ENCODE assay signal across 28 mouse cellular contexts in genomic region chr13:71437601-71438099, GRCm38 (mm10).
DNase-seq lines count a peak whose midpoint lies in the region; ATAC-seq and TF ChIP-seq lines count a peak whose summit lies in the region.
"Had no signal": no experiment of that assay in that cellular context is flagged by ENCODE, and none has a peak within 500 bp of the region (broad histone marks: within the 10 kb centered on the region; RNA-seq: fewer than 3 reads in every experiment).

No protein-coding gene starts in this region.

- no peaks in the 10 kb centered on the region for H3K36me3 ChIP-seq in kidney, postnatal 0 days (ENCODE audit: insufficient read depth, low read length)
- no peaks in the 10 kb centered on the region for H3K36me3 ChIP-seq in kidney, embryonic 14.5 days (ENCODE audit: control insufficient read depth, insufficient read depth, low read length)
- H3K36me3 ChIP-seq: embryonic facial prominence, embryonic 12.5 days; embryonic facial prominence, embryonic 15.5 days; forebrain, embryonic 12.5 days; forebrain, embryonic 15.5 days; G1E had no signal

- no peak overlapping the region for H3K9ac ChIP-seq in kidney, postnatal 0 days (ENCODE audit: low read depth, low read length)
- H3K9ac ChIP-seq in kidney, embryonic 14.5 days (ENCODE audit: low read depth, low read length), result no peak overlapping the region
- H3K9ac ChIP-seq: embryonic facial prominence, embryonic 12.5 days; embryonic facial prominence, embryonic 15.5 days; forebrain, embryonic 12.5 days; forebrain, embryonic 15.5 days; hindbrain, embryonic 14.5 days had no signal

- H3K4me3 ChIP-seq in kidney, postnatal 0 days (replicated peaks; ENCODE audit: low read depth, low read length), result no peak overlapping the region
- H3K4me3 ChIP-seq in kidney, embryonic 14.5 days (ENCODE audit: low read length), result no peak overlapping the region
- no peak overlapping the region for H3K4me3 ChIP-seq in embryonic fibroblast, embryonic 13.5 days (ENCODE audit: insufficient read depth, low read length)
- H3K4me3 ChIP-seq: embryonic facial prominence, embryonic 12.5 days; embryonic facial prominence, embryonic 15.5 days; erythroblast, embryonic 14.5 days; forebrain, embryonic 12.5 days; forebrain, embryonic 15.5 days had no signal

- ATAC-seq in kidney, postnatal 0 days (replicated peaks; ENCODE audit: low FRiP score, low read depth), result no peak; the same call in 1 of the 2 replicates
- no peak for ATAC-seq in kidney, embryonic 14.5 days (ENCODE audit: low FRiP score, low TSS enrichment)
- ATAC-seq: forebrain, embryonic 15.5 days; hindbrain, postnatal 0 days; inflammation-experienced regulatory T-cells, adult 6 months had no signal

- intact Hi-C loops in heart, postnatal 25 days (cut with DNase I), result no loop called here

- no peaks in the 10 kb centered on the region for H3K9me3 ChIP-seq in kidney, postnatal 0 days (replicated peaks; ENCODE audit: low read length)
- H3K9me3 ChIP-seq in kidney, embryonic 14.5 days (ENCODE audit: control insufficient read depth, low read length), result no peaks in the 10 kb centered on the region
- H3K9me3 ChIP-seq: embryonic facial prominence, embryonic 12.5 days; embryonic facial prominence, embryonic 15.5 days; forebrain, embryonic 12.5 days; forebrain, embryonic 15.5 days had no signal

- no peaks in the 10 kb centered on the region for H3K4me1 ChIP-seq in kidney, postnatal 0 days (replicated peaks; ENCODE audit: insufficient read depth, low read length)
- H3K4me1 ChIP-seq in kidney, embryonic 14.5 days (ENCODE audit: control insufficient read depth, insufficient read depth, low read length), result no peaks in the 10 kb centered on the region
- peaks cover 7% of the 10 kb centered on the region for H3K4me1 ChIP-seq in embryonic fibroblast, embryonic 13.5 days (ENCODE audit: control insufficient read depth, insufficient read depth, low read length)
- H3K4me1 ChIP-seq: embryonic facial prominence, embryonic 12.5 days; embryonic facial prominence, embryonic 15.5 days; forebrain, embryonic 12.5 days; forebrain, embryonic 15.5 days had no signal

- TF ChIP-seq POLR2A in embryonic fibroblast, embryonic 13.5 days (IDR thresholded peaks at IDR 0.05; ENCODE audit: low read depth, low read length), result no peak

- no peaks in the 10 kb centered on the region for H3K27me3 ChIP-seq in kidney, postnatal 0 days (ENCODE audit: insufficient read depth, low read length)
- H3K27me3 ChIP-seq in kidney, embryonic 14.5 days (ENCODE audit: control insufficient read depth, insufficient read depth, low read length), result no peaks in the 10 kb centered on the region
- H3K27me3 ChIP-seq: CH12.LX; embryonic facial prominence, embryonic 12.5 days; embryonic facial prominence, embryonic 15.5 days; forebrain, embryonic 12.5 days; forebrain, embryonic 15.5 days had no signal

- no peak for TF ChIP-seq CTCF in kidney, postnatal 0 days (IDR thresholded peaks at IDR 0.05; ENCODE audit: low read depth)
- no peak for TF ChIP-seq CTCF in embryonic fibroblast, embryonic 13.5 days (IDR thresholded peaks at IDR 0.05; ENCODE audit: borderline replicate concordance, insufficient read depth, low read length)

- DNase-seq in kidney, postnatal 0 days (ENCODE audit: low spot score), result peak; percentile 40
- peak; percentile 94 for DNase-seq in Muller cell, postnatal 12 days (ENCODE audit: inconsistent ontology term)
- no peak for DNase-seq in cerebellum, adult 8-10 months
- no peak for DNase-seq in lung, postnatal 4 days
- no peak for DNase-seq in heart, postnatal 25 days (ENCODE audit: low spot score)
- DNase-seq: adrenal gland, postnatal 10 days; adrenal gland, postnatal 36 days; B cell, adult 2 months; cerebellum, adult 18-20 months; cerebellum, postnatal 14 days; gastrocnemius, postnatal 10 days; gastrocnemius, postnatal 36 days; heart, postnatal 4 days; kidney, adult 18-20 months; kidney, adult 9 months had no signal

- no peak overlapping the region for H3K4me2 ChIP-seq in kidney, postnatal 0 days (ENCODE audit: low read length)
- H3K4me2 ChIP-seq in kidney, embryonic 14.5 days (replicated peaks; ENCODE audit: low read depth, low read length), result no peak overlapping the region
- H3K4me2 ChIP-seq: embryonic facial prominence, embryonic 12.5 days; embryonic facial prominence, embryonic 15.5 days; forebrain, embryonic 12.5 days; forebrain, embryonic 15.5 days; heart, embryonic 11.5 days; hindbrain, embryonic 14.5 days had no signal

- no peak overlapping the region for H3K27ac ChIP-seq in kidney, postnatal 0 days
- no peak overlapping the region for H3K27ac ChIP-seq in kidney, embryonic 14.5 days (ENCODE audit: low read depth, low read length)
- peak overlapping the region; percentile 67; the same call in 1 of the 2 replicates for H3K27ac ChIP-seq in embryonic fibroblast, embryonic 13.5 days (ENCODE audit: insufficient read depth, low read length)
- H3K27ac ChIP-seq: embryonic facial prominence, embryonic 12.5 days; embryonic facial prominence, embryonic 15.5 days; forebrain, embryonic 12.5 days; forebrain, embryonic 15.5 days; hindbrain, embryonic 14.5 days; hindbrain, postnatal 0 days had no signal

- WGBS in kidney, postnatal 0 days, result 60% methylated on average over 2 of the region's 2 CpGs
- WGBS in kidney, embryonic 14.5 days, result 83% methylated on average over 2 of the region's 2 CpGs

Comparison
In these comparisons a context has a peak if more than half of its experiments do, and no peak if none do; other contexts are left out.
1. DNase-seq: peak in kidney, postnatal 0 days (single experiment) and Muller cell, postnatal 12 days (single experiment); none in cerebellum, adult 8-10 months (single experiment), lung, postnatal 4 days (0 of 2) and heart, postnatal 25 days (single experiment).